Mouse (Mus musculus): ENCODE results near the gene Gm9844.
"Not testable (repeated sequence)": the region's sequence is repeated elsewhere in the genome, so short reads cannot be mapped to it uniquely, and the experiment has no call there.

The Gm9844 gene

DNA sequence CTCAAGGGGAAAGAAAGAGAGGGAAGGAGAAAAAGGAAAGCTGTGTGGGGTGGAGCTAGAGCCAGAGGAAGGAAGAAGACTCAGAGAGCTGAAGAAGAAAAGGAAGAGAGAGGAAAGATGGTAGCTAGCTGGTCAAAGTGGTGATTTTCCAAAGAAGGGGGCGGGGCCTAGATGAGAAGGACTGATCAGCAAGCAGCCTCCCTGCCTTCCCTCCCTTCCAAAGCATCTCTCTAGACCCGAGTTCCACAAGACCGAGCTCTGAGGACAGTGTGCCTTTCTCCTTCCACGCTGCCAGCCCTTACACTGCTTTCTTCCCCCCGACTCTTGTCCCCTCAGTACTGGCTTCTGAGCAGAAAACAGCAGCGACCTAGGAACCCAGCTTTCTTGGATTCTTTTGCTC lies 2.1 kb downstream of the Gm9844 start:
- in situ Hi-C loops (cut with MboI; ENCODE audit: low sequenced_read_pairs) = no loop called here

DNA sequence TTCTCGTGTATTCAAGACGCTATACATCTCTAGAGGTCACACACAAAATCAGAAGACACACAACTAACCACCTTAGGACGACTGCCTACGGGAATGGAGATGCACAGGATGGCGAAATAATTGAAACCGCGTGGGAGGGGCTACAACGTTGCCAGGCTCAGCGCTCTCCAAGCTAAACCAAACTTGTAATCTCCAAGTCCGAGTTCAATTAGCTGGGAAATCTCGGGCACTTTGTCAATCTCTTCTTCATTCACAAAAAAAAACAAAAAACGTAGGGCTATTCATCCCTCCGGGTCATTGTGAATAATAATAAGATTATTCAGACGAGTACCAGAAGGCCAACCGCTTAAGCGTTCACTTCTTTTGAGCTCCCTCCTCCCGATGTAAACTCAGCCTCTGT lies 7.1 kb downstream of the Gm9844 start:
- in situ Hi-C loops (cut with MboI; ENCODE audit: low sequenced_read_pairs) = no loop called here

DNA sequence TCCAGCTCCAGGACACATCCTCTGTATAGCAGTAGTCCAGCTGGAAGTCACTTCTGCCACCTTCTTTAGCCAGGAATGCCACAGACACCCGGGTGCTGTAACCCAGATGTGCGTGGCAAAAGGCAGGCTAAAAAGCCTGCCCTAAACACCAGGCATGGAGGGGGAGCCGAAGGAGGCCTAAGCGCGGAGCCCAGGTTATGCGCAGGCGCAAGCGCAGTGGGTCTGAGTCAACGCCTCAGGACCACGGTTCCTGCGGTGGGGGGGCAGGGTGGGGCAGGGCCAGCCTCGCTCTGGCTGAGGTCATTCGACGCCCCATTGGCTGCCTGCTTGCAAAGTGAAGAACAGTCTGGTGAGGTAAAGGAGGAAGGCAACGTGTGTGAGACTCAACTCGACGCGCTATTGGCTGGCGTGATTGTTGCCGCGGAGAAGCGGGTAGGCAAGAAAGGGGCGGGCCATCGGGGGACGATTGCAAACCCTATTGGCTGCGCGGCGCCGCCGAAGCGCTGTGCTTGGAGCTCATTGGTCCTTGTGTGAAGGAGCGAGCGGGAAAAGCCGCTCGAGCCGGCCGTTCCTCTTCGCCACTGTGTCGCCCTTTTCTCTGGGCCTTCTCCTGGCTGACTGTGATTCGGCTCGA lies 7.6 kb downstream of the Gm9844 start, which contains the start of the genes Lypd4 and Dmrtc2:
Gene Lypd4 (minus strand): TSS at position 410 of the 634 bp plus-strand sequence.
Gene Dmrtc2 (plus strand): TSS at position 526 of the 634 bp plus-strand sequence.
- in situ Hi-C loops (cut with MboI; ENCODE audit: low sequenced_read_pairs) = no loop called here

DNA sequence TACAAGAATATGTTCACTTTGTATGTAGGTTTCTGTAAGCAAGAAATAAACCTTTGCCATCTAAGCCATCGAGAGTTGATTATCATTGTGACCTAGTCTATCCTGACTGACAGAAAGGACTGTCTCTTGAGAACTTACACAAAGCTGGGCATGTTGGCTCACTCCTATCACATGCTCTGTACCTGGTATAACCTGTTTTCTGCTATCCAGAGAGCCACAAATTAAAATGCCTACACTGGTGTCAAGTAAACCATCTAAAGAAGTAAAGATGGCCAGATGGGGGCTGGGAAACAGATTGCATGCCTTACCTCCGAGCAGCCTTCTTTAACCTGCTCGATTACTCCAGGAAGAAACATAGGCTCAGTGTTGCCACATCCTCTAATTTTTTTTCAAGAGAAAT lies 15.6 kb downstream of the Gm9844 start:
- in situ Hi-C loops (cut with MboI; ENCODE audit: low sequenced_read_pairs) = no loop called here

DNA sequence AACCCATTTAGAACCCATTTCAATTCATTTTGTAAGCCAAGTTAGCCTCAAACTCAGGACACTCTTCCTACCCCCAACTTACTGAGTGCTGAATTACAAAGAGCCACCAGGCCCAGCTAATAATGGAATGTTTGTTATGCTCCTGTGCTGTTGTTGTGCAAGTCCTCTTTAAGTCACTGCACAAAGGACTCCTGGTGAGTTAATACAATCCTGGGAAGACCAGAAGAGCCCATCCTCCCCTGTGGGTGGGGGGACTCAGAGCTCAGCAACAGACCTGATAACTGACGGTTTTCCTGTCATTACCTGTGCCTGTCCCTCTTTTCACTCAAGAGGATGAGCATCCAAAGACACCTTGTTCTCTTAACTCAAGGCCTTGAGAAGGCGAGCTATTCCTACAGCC lies 17.6 kb downstream of the Gm9844 start:
- in situ Hi-C loops (cut with MboI; ENCODE audit: low sequenced_read_pairs) = no loop called here

DNA sequence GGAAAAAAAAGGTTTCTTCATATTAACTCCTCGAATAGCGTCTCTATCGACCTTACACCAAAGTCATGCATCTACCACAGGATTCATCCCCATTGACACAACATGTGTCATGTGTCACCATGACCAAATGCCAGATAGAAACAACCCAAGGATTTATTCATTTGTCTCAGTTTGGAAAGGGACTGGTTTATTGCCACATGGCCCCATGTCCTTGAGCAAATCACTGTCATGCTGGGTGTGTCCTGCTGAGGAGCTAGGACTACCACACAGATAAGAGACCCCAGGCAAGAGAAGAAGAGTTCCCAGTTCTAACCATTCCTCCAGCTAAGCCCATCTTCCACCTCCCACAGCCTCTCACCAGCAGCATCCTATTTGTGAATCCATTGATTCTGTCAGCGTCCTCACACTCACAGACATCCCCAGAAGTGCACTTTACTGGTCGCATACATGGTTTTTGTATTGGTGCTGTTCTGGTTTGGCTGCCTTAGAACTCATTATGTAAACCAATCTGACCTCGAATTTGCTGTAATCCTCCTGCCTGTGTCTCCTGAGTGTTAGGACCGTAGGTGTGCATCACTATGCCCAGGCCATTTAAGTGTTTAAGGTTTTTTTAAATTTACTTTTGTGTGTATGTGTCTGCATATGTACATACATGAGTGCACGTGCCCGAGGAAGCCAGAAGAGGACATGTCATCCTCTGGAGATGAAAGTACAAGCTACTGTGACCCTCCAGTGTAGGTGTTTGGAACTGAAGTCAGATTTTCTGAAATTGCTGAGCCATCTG lies 20.6 kb downstream of the Gm9844 start:
- in situ Hi-C loops (cut with MboI; ENCODE audit: low sequenced_read_pairs) = no loop called here

DNA sequence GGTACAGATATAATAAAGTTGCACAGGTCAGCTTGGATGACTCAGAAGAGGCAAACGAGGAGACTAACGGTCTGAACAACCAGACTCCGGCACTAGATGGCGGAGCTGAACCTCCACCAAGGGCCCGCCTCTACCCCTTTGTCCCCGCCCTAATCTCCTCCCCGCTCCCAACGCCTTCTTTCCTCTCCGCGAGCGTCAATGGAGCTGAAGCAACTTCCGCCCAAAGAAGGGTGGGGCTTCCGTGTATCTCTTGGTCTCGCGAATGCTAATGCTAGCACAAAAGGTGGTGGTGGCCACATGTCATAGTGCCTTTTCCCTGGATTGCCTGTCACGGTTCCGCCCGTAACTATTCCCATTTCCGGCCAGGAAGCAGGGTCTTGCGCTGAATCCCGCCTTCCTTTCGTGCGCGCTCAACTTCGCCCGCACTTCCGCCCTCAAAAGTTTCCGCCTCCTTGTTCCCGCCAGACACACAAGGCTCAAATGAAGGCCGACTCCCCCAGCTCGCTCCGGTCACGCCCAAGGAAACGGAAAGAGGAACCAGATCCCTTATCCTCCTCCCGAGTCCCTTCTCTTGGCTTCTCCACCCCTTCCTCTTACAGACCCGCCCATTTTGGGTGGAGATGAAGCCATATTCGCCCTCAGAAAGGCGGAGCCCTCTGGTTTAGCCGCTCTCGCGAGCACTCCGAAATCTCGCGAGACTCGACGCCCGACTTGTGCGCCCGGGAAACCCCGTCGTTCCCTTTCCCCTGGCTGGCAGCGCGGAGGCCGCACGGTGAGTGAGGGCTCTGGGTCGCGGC lies 22.1 kb downstream of the Gm9844 start, which contains the start of gene Rps19:
Gene Rps19 (plus strand): TSS at position 476 of the 797 bp plus-strand sequence.
- in situ Hi-C loops (cut with MboI; ENCODE audit: low sequenced_read_pairs) = no loop called here

DNA sequence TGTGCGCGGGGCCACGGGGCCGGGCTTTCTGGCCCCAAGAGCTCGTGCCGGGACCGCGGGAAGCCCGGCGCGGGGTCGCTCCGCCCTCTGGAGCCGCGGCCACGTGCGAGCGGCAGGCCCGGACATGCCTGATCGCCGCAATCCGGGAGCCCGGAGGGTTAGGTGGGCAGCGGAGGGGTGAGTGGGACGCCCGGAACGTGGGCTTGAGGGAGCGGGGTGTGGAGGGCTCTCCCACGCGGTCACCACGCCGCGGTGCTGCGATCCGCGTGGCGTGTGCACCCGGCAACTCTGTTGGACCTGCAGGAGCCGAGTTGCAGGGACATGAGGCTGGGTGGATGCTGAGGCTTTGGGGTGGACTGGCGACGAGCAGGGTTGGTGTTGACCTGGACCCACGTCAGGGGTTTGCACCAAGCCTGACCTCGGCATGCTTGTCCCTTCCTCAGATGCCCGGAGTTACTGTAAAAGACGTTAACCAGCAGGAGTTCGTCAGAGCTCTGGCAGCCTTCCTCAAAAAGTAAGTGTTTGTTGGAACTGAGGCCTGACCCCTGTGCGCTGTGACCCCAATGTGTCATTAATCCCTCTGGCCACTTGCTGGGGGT lies 22.8 kb downstream of the Gm9844 start:
- in situ Hi-C loops (cut with MboI; ENCODE audit: low sequenced_read_pairs) = no loop called here

DNA sequence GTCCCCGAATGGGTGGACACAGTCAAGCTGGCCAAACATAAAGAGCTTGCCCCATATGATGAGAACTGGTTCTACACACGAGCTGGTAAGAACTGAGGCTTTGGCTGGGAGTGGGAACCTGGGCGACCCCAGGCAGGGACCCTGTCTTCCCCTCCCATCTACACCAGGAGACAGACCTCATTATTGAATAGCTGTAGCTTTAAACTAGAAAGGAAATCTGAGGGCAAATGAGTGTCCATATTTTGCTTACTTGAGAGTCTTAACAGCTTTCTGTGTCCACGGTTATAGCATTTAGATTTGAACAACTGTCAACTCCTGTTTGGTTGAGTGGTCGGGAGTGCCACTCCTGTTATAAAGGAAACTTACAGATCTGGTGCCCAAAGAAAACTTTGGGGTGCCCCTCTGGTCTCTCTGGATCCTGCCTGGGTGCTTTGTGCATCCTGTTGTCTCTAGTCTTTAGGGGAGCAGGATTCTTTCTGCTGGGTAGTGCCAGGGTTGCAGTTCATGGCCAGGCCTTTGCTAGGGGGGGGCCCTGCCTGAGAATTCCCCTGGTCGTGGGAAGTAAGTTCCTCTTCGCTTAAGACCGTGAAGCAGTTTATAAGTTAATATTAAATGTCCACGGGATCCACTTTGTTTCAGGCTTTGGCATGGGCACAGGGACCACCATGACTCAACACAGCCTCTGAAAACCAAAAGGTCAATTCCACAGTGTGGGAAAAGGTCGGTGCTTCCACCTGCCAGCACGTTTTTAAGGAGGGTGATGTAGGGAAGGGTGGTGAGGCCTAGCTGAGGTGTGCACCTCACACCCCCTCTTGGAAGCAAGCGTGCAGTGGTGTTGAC lies 23.7 kb downstream of the Gm9844 start:
- in situ Hi-C loops (cut with MboI; ENCODE audit: low sequenced_read_pairs) = no loop called here

DNA sequence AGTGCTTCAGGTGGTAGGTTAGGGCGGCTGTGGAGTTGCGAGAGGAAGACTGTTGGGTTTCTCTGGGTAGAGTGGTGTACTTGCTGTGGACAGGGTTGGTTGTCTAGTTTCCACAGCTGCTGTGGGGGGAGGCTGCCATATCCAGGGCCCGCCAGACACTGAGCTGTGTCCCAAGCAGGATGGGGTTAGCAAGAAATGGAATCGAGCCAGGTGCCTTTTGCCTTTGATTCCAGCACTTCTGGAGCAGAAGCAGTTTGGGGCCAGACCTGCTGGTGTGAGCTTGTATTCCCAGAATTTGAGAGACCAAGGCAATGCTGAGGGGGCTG lies 24.3 kb downstream of the Gm9844 start:
- in situ Hi-C loops (cut with MboI; ENCODE audit: low sequenced_read_pairs) = no loop called here

DNA sequence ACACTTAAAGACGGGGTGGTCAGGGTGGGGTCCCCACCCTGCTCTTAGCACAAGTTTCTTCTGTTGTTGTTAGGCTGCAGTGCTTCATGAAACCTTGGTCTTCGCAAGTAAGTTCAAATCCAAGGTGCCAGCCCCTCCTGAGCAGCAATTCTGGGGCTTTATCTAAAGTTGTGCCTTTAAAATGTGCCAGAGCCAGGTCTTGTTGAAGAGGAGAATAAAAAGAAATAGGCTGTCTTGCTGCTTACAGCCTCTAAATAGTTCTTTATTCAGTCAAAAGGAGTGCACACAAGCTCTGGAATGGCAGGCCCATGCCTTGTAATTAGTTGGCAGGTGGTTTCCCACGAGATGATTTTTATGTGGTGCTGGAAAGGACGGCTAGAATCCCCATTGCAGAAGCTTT lies 25.1 kb downstream of the Gm9844 start:
- in situ Hi-C loops (cut with MboI; ENCODE audit: low sequenced_read_pairs) = no loop called here

DNA sequence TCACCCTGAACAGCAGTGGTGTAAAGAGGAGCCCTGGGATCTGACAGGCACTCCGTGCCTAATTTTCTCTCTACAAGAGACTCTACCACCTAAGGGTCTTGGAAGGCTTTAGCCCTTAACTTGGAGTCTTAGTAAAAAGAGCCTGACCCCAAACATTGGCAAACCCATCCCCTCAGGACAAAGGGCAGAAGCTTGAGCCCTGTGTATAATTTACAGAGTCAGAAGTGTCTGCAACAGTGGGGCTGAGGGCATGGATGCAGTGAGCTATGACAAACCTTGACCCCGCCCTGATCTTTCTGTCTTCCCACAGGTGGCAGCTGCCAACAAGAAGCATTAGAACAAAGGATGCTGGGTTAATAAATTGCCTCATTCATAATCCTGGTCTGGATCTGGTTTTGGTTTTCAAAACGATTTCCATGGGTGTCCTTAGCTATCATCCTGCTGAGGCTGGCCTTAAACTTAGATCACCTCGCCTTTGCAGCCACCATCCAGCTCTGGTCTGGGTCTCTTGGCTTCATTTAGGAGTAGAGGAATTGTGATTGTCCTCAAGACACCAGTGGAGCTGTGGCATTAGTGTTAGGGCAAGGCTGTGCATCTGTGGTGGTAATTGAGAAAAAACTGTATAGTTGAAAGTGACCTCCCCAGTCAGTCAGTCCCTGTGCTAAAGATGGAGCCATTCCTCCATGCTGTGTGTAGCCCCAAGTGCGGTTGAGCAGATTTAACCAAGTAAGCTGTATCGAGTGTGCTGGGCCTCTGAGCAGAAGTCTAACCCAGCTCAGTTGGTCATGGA lies 27.6 kb downstream of the Gm9844 start:
- in situ Hi-C loops (cut with MboI; ENCODE audit: low sequenced_read_pairs) = no loop called here

DNA sequence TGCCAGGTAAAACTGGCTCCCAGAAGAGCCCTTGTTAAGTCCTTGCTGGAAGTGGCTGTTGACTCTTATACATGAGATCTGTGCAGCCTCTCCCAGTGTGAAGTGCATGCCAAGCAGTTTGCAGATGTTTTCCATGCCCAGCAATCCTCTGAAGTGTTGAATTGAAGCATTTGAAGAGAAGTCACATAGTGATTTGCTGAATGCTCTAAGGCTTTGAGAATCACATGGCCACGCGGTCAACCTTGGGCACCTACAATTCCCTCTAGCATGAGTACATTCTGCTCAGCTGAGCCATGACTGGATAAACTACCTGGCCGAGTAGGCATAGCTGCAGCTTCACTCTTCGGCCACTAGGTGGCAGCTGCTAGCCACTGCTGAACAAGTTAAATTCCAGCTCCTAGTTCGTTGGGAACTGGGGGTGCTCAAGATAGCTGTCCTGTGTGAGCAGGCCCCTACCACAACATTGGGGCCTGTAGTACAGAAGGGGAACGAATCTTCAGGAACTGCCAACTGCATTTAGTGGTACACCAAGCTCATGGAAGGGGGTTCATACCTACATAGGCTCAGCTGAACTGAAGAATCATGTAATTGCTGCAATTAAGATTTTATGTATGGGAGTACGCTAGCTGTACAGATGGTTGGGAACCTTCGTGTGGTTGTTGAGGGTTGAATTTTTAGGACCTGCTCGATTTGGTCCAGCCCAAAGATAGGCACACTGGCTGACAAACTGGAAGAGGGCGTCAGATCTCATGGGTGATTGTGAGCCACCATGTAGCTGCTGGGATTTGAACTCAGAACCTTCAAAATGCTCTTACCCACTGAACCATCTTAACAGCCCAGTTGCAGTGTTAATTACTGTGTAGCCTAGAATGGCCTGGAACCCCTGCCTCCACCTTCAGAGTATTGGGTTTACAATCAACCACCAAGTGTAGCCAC lies 28.5 kb downstream of the Gm9844 start:
- in situ Hi-C loops (cut with MboI; ENCODE audit: low sequenced_read_pairs) = no loop called here

DNA sequence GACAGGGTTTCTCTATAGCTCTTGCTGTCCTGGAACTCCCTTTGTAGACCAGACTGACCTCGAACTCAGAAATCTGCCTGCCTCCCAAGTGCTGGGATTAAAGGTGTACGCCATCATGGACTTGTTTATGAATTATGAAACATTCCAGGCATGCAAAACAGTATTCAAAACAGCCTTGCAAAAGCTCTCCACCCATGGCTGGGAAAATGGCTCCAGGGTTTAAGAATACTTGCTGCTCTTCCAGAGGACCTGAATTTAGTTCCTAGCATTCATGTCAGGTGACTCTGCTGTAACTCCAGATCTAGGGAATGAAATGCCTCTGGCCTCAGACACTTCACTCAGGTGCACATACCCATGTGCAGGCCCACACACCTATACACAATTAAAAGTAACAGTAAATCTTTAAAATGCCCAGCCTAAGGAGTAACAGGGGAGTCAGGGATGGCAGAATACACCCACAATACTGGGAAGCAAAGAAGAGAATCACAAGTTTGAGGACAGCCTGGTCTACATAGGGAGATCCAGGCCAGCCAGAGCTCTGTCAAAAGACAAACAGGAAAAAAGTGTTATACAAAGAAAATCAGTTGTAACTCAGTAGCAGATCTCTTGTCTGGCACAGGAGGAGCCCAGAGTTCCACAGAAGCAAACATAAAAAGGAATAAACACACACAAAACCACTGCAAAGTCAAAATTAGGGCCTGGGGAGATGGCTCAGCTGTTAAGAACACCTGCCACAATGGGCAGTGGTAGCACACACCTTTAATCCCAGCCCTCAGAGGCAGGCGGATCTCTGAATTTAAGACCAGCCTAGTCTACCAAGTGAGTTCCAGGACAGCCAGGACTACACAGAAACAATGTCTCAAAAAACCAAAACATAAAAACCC lies 29.5 kb downstream of the Gm9844 start:
- in situ Hi-C loops (cut with MboI; ENCODE audit: low sequenced_read_pairs) = no loop called here

DNA sequence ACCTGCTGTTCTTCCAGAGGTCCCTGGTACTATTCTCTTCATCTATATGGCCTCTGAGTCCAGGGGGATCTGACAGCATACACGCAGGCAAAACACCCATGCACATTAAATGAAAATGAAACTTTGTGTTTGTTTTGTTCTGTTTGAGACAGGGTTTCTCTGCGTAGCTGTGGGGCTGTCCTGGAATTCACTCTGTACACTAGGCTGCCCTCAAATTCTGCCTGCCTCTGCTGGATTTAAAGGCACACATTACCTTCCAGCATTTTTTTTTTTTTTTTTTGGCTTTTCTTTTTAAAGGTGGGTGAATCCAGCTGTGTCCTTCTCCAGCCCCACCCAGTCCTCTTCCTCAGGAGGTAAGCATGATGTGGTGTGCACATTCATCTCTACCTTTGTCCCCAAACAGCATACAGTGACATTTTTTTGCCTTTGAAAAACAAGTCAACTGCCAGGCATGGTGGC lies 30.1 kb downstream of the Gm9844 start:
- in situ Hi-C loops (cut with MboI; ENCODE audit: low sequenced_read_pairs) = no loop called here

DNA sequence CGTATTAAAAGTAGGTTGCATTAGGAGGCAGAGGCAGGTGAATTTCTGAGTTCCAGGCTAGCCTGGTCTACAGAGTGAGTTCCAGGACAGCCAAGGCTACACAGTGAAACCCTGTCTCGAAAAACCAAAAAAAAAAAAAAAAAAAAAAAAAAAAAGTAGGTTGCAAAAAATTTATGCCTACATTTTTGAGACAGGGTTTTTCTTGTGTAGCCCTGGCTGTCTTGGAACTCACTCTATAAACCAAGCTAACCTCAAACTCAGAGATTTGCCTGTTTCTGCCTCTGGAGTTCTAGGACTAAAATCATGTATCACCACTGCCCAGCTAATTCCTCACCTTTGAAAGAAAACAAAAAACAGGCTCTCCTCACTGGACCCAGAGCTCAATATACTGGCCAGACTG lies 33.7 kb downstream of the Gm9844 start:
- in situ Hi-C loops (cut with MboI; ENCODE audit: low sequenced_read_pairs) = not testable (repeated sequence)

DNA sequence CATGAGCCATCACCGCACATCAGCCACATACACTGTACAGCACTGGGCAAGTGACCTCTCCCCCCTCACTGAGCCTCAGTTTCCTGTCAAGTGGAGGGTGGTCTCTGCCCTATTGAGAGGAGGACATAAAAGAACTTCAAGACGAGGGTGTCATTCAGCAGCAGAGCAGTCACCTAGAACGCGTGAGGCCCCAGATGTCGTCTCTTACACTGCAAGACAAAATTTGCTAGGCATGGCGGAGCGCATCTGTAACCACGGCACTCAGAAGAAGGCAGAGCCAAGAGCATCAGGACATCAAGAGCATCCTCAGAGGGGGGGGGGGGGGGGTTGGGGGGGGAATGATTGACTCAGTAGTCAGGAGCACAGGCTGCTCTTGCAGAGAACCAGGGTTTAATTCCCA lies 34.3 kb downstream of the Gm9844 start:
- in situ Hi-C loops (cut with MboI; ENCODE audit: low sequenced_read_pairs) = no loop called here
